Mouse (Mus musculus) forebrain, embryonic 15.5 days (tissue): Measurements from ENCODE around the gene Rhebl1. TPM values are rescaled to one million over a fixed set of nuclear protein-coding genes. Genes with fewer than 3 reads are reported as not detected.
A peak's percentile ranks its signal among the peaks of the same experiment; 100 is the strongest.

Source experiments
- ATAC-seq: fragments of 200-750 bp; cut with Nextera tagmentation; replicated peaks from 2 replicates; pipeline ENCODE4 v1.8.0; 2017; ENCODE audit warnings: mild to moderate bottlenecking, moderate TSS enrichment, moderate library complexity
- H3K27ac ChIP-seq: fragments of 300-500 bp; sonication (generic); replicated peaks from 2 replicates; pipeline ENCODE4 v1.5.1; 2015; ENCODE audit warnings: mild to moderate bottlenecking, inconsistent platforms
- H3K27me3 ChIP-seq: fragments of 300-500 bp; sonication (generic); 2 replicates; pipeline ENCODE4 v1.6.1; 2015; ENCODE audit warnings: inconsistent platforms
- H3K36me3 ChIP-seq: fragments of 300-500 bp; sonication (generic); 2 replicates; pipeline ENCODE4 v1.6.1; 2015; ENCODE audit warnings: mild to moderate bottlenecking, inconsistent platforms
- H3K4me1 ChIP-seq: fragments of 300-500 bp; sonication (generic); 2 replicates; pipeline ENCODE4 v1.6.1; 2015; ENCODE audit warnings: inconsistent platforms
- H3K4me2 ChIP-seq: fragments of 300-500 bp; sonication (generic); replicated peaks from 2 replicates; pipeline ENCODE4 v1.6.1; 2015; ENCODE audit warnings: mild to moderate bottlenecking, inconsistent platforms
- H3K4me3 ChIP-seq: fragments of 300-500 bp; sonication (generic); 2 replicates; pipeline ENCODE4 v1.5.1; 2015; ENCODE audit warnings: mild to moderate bottlenecking, inconsistent platforms
- H3K9ac ChIP-seq: fragments of 300-500 bp; sonication (generic); replicated peaks from 2 replicates; pipeline ENCODE4 v1.6.1; 2015; ENCODE audit warnings: mild to moderate bottlenecking, inconsistent platforms
- H3K9me3 ChIP-seq: fragments of 300-500 bp; sonication (generic); 2 replicates; pipeline ENCODE4 v1.6.1; 2016; ENCODE audit warnings: inconsistent platforms
- WGBS: fragments of 180-500 bp; shearing (Covaris S2); methylation state at CpG from one replicate; pipeline ENCODE4 v1.1.7; 2015; ENCODE audit warnings: mixed read lengths; 5-methylcytosine and 5-hydroxymethylcytosine counted together
- polyA plus RNA-seq: library from polyadenylated mRNA; unstranded; fragments of >200 nt; fragmentation: Nextera tagmentation; extraction: Ambion mirVana; gene quantifications from 2 replicates; pipeline ENCODE4 v1.2.1, GENCODE M21; 2015

The Rhebl1 gene
- polyA plus RNA-seq, 1 experiment from 2014 or later = 42.7 TPM

DNA sequence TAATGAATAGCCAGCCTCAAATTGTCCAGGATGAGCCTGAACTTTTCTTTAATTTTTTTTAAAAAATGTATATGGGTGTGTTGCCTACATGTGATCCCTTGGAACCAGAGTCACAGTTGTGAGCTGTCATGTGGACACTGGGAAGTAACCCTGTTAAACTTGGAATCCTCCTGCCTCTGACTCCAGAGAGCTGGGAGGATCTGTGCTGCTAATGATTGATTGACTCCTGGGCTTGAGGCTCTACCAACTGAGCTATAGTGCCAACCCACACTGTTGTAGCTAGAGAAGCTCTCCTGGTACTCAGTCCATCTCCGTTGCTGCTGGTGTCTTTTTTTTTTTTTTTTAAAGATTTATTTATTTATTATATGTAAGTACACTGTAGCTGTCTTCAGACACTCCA is 10.2 kb downstream of the Rhebl1 start:
- ATAC-seq = no peak
- Histone ChIP-seq H3K9me3 (no peaks in the 10 kb centered on the region), H3K36me3 (no peaks in the 10 kb centered on the region), H3K4me2 (no peak overlapping the region), H3K4me1 (peaks cover 19% of the 10 kb centered on the region), H3K27ac (no peak overlapping the region), H3K9ac (no peak overlapping the region), H3K27me3 (no peaks in the 10 kb centered on the region), H3K4me3 (no peak overlapping the region)
- 84% methylated on average over 1 of the region's 1 CpGs for WGBS

DNA sequence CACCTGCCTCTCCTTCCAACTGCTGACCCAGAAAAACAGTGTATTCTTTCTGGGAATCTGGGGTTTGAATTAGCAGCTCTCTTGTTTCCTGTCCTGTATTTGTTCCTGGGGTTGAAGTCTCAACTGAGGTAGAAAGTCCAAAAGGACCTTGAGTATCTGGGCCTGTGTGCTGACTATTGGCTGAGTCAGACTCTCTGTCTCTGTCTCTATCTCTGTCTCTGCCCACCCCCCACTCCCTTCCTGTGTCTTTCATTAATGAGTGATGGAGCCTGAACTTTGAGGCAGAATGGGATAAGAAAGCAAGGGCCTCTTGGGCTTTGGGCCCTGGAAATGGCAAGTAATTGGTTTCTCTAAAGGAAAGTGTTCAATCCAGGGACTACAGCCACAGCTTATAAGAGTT is 10.7 kb downstream of the Rhebl1 start:
- Histone ChIP-seq H3K27me3 (no peaks in the 10 kb centered on the region), H3K4me3 (no peak overlapping the region)

DNA sequence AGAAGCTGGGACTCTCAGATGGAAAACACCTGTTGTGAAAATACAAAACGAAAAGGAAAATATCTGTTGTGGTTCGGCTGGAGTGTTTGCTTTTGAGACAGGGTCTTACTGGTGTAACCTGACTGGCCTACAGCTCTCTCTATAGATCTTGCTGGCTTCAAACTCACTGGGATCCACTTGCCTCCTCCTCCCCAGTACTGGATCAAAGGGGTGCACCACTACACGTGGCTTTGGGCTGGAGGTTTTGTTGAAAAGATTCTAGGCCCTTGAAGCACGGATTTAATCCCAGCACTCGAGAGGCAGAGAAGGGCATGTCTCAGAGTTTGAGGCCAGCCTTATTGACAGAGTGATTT is 12.7 kb downstream of the Rhebl1 start:
- Histone ChIP-seq H3K36me3 (peaks cover 3% of the 10 kb centered on the region; the same call in 1 of the 2 replicates), H3K4me3 (peak overlapping the region; percentile 73), H3K4me2 (peak overlapping the region; percentile 87), H3K27ac (peak overlapping the region; percentile 29), H3K27me3 (no peaks in the 10 kb centered on the region), H3K9me3 (no peaks in the 10 kb centered on the region), H3K4me1 (peaks cover 25% of the 10 kb centered on the region), H3K9ac (no peak overlapping the region)
- WGBS = 2% methylated on average over 5 of the region's 5 CpGs
- ATAC-seq = peak; percentile 59

More for the DNA sequence above, 10.7 kb downstream of the Rhebl1 start:
- ATAC-seq = no peak
- Histone ChIP-seq H3K27ac (no peak overlapping the region), H3K9ac (no peak overlapping the region), H3K9me3 (no peaks in the 10 kb centered on the region), H3K4me1 (peaks cover 23% of the 10 kb centered on the region), H3K36me3 (no peaks in the 10 kb centered on the region; the same call in 1 of the 2 replicates), H3K4me2 (no peak overlapping the region)

DNA sequence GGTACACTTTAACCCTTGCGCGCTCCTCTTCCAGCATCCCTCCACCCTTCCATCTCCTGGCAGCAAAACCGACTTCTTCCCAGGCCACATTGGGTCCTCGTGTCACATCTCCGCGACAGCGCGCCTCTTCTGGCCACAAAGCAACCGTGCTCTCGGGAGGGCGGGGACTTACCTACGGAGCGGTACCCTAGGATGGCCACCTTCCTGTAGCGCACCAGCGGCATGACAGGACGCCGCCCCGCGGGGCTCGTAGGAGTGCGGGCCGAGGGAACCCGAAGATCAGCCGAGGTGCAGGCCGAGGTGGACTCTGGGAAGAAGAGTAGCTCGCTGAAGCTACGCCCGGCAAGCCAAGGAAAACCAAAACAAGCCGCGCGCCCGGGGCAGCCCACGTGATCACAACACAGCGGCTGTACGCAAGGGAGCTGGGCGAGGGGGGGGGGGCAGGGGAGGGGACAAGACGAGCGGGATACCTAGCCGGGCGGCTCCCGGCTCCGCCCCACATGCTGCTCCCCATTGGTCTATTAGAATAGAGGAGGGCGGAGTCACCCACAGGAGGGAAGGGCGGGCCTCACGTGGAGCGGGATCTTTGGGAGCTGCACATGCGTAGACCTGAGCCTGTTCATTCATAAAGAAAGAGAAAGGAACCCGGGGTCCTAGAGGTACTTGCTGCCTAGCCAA is 13.2 kb downstream of the Rhebl1 start:
- Histone ChIP-seq H3K4me1 (peaks cover 25% of the 10 kb centered on the region), H3K9me3 (no peaks in the 10 kb centered on the region), H3K4me3 (peak overlapping the region; percentile 73), H3K27me3 (no peaks in the 10 kb centered on the region), H3K27ac (peak overlapping the region; percentile 89), H3K4me2 (peak overlapping the region; percentile 87), H3K36me3 (peaks cover 3% of the 10 kb centered on the region; the same call in 1 of the 2 replicates), H3K9ac (peak overlapping the region; percentile 73)
- under 1% methylated on average over 48 of the region's 48 CpGs for WGBS
- ATAC-seq = peak; percentile 98

DNA sequence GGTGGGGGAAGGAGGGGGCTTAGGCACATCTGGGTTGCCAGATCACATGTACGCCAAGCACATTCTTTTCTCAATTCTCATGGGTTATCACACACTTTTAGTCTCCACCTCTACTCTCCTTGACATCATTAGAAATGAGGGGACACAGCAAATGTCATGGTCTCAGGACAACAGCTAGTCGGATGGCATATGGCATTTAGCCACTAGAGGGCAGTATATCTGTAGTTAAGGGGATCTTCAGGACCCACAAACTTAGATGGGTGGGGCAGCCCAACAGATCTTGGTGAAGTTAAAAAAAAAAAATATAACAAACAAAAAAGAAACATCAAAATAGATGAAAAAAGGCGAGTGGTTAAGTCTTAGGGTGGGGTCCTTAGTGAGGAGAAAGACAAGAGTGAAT is 17.0 kb downstream of the Rhebl1 start:
- H3K4me3 ChIP-seq = no peak overlapping the region
- H3K4me2 ChIP-seq = no peak overlapping the region
- no peak overlapping the region for H3K9ac ChIP-seq
- H3K27ac ChIP-seq = no peak overlapping the region
- no peak for ATAC-seq
- WGBS = 21% methylated on average over 3 of the region's 3 CpGs
- H3K4me1 ChIP-seq = peaks cover 31% of the 10 kb centered on the region
- peaks cover 3% of the 10 kb centered on the region; the same call in 1 of the 2 replicates for H3K36me3 ChIP-seq
- H3K27me3 ChIP-seq = no peaks in the 10 kb centered on the region
- H3K9me3 ChIP-seq = no peaks in the 10 kb centered on the region

DNA sequence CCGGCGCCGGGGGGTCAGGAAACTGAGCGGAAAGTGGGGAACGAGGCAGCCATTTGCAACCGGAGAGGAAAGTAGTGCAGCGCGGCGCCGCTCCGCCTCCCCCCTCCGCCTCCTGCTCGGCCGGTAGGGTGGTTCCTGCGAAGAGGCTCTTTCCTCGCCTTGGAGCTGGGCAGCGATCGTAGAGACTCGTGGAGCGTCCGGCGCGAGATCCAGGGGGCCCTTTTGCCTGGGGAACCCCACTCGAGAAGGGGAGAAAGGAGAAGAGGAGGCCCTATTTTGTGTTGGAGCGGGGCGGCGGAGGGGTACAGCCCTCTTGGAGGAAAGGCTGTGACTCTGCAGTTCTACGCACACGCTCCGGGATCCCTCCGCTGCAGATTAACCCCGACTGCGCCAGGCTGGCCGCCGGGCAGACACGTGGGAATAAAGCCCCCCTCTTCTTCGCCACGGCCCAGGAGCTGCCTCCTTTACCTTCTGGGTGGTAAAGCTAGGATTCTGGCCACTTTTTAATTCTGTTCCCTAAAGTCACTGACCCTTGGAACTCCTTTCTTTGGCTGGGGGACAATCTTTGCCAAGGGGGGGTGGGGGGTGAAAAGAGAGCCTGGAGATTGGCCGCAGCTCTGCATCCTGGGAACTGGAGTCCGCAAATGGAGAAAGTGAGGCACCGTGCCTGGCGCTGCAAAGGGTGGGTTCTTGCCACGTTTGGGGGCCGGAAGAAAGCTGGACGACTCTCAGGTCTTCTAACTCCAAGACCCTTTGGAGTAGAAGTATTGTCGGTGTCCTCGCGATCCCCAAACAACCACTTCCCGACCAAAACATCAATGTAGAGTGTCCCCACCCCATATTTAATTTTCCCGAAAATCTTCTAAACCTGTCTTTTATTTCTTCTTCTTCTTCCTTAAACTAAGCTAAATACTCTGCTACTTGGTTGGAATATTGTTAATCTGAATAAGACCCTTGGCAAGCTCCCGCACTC is 22.1 kb downstream of the Rhebl1 start:
- peak overlapping the region; percentile 98 for H3K9ac ChIP-seq
- H3K27ac ChIP-seq = peak overlapping the region; percentile 99
- peak overlapping the region; percentile 85 for H3K4me2 ChIP-seq
- peak; percentile 86 for ATAC-seq
- H3K36me3 ChIP-seq = no peaks in the 10 kb centered on the region
- H3K4me3 ChIP-seq = peak overlapping the region; percentile 91
- no peaks in the 10 kb centered on the region for H3K27me3 ChIP-seq
- H3K9me3 ChIP-seq = no peaks in the 10 kb centered on the region
- peaks cover 36% of the 10 kb centered on the region for H3K4me1 ChIP-seq
- WGBS = under 1% methylated on average over 51 of the region's 51 CpGs

DNA sequence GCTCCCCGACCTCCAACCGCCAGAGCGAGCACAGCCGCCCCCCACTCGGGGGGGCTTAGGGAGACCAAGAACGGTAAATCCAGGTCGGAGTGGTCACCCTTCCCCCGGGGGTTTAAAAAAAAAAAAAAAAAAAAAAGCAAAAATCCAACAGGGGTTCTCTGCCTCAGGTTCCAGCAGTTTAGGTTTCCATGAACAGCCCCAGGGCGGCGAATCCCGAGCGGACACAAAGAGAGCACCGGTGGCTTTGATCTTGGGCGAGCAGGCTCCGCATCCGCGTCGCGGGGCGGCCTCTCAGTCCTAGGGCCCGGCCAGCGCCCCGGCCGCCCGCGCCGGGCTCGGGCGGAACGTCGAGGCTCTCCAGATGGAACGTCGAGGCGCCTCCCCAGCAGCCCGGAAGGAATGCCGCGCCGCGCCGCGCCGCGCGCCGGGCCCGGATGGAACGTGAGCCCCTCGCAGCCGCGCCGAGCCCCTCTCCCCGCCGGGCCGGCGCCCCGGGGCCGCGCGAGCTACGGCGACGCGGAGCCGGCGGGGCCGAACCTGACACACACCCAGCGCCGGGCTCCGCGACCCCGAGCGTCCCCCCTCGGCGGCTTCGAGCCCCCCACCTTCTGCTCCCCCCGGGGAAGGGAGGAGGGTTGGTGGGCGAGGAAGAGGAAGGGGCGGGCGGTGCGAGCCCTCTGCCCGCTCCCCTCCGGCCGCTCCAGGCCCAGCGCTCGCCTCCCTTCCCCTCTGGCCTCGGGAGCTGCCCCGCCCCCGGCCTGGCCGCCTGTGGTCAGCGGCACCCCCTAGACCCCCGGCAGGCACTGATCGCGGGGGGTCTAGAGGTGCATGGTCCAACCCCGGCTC is 23.0 kb downstream of the Rhebl1 start, which contains the start of gene Kmt2d:
TSS of gene Kmt2d (minus strand) at position 135 of the 846 bp plus-strand sequence.
- H3K36me3 ChIP-seq = peaks cover 3% of the 10 kb centered on the region
- WGBS = under 1% methylated on average over 65 of the region's 94 CpGs

DNA sequence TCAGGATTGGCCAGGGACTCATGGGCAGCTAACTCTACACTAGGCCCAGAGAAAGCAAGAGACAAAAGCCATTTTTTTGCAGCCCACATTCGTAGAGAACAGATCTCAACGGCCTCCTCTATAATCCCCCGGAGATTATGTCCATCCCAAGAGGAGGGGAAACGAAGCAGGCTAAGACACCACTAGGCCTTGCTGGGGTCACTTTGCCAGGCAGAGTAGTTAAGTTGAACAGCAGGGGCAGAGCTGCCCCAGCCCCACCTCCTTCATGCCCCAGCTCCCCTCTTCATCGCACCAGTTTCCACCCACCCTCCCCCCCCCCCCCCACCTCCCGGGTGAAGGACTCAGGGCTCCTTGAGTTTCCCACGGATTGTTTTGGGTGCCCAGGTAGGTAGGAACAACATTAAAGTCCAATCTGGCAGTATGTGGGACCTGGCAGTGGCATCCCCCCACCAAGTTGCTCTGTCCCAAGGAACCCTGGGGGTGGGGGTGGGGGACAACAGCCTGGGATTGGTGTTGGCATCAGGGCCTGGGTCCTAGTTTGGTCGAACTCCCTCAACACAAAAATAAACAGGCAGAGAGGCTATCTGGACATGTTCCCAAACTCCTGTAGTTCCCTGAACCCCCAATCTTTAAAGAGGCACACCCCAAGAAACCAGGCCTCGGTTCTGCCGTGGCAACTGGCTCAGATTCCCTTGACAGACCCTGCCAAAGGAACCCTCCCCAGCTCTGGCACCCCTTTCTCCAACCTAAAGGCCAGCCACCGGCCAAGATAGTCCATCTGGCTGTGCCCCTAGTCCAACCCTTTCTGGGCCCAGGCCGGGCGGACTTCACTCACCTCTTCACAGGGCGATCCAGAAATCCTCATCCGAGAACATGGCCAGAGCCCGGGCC is 23.9 kb downstream of the Rhebl1 start:
- peak overlapping the region; percentile 85 for H3K4me2 ChIP-seq
- peak overlapping the region; percentile 91 for H3K4me3 ChIP-seq
- H3K4me1 ChIP-seq = peaks cover 42% of the 10 kb centered on the region
- H3K9ac ChIP-seq = peak overlapping the region; percentile 98
- peak overlapping the region; percentile 99 for H3K27ac ChIP-seq
- H3K27me3 ChIP-seq = no peaks in the 10 kb centered on the region
- 1% methylated on average over 16 of the region's 16 CpGs for WGBS
- ATAC-seq = no peak
- H3K36me3 ChIP-seq = peaks cover 11% of the 10 kb centered on the region
- H3K9me3 ChIP-seq = no peaks in the 10 kb centered on the region

More for the DNA sequence above, 23.0 kb downstream of the Rhebl1 start, which contains the start of gene Kmt2d:
- Histone ChIP-seq H3K4me1 (peaks cover 42% of the 10 kb centered on the region), H3K9ac (peak within 1 kb of the TSS; percentile 98), H3K27me3 (no peaks in the 10 kb centered on the region), H3K27ac (peak within 1 kb of the TSS; percentile 99), H3K9me3 (no peaks in the 10 kb centered on the region), H3K4me3 (peak within 1 kb of the TSS; percentile 91), H3K4me2 (peak within 1 kb of the TSS; percentile 85)
- ATAC-seq = peak; percentile 55

DNA sequence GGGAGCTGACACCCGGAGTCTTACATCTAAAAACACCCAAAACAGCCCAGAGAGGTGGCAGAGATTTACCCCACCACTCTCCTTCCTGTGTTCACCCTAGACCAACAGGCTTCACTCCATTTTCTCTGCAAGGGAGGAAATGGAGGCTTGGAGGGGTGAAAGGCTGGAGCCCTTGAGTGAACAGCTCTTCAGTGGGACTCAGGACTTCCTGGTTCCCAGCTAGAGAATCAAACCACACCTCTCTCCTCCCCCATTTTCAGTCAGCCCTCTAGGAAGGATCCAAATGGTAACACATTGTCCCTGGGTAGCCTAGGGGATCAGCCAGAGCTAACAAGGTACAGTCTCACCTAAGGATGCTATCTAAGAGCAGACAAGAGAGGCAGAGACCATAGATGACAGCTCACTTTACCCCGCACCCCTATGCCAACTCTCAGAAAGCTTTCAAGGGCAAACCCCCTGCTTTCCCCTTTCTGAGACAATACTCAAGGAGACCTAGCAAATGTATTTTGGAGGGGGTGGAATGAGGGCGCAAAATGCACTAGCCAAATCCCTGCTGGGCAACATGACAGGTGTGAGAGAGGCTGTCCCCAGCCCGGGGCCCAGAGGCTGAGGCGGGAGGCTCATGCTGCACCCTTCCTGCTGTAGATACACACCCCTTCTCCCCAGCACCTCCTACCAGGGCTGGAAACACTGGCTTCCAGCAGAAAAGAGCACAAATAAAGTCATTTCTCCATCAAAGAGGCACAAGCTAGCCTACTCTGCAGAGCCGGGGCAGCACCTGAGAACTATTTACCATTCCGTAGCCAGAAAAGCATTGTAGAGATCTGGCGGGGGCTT is 24.8 kb downstream of the Rhebl1 start:
- 13% methylated on average over 8 of the region's 8 CpGs for WGBS
- H3K9me3 ChIP-seq = no peaks in the 10 kb centered on the region

DNA sequence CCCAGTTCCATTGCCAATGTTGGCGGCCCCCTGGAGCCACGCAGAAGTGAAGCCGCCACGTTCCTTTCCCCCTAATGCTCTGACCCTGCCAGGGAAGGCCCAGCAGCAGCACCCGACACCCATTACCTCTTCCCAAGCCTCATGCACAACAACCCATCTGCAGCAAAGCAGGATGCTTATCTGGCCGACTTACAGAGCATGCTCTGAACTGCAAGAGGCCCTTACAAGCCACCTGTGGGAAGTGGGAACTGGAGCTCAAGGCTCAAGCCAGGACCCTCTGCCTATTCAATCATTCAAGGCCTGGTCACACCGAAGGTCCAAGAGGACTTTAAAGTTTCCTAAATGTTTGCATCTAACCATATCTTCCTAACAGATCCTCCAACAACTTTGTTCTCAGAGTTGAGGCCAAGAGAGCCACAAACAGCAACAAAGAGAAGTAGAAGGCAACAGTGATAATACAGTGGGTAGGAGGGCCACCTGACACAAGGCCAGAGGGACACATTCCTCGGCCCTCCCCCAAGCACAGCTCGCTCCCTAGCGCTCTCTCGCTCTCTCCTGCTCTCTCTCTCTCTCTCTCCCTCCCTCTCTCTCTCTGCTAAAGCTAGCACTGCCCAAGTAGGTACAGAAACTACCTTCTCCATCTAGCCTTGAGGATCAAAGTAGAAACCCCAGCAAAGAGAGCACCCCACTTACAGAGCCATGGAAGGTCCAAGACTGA is 25.8 kb downstream of the Rhebl1 start:
- peaks cover 42% of the 10 kb centered on the region for H3K4me1 ChIP-seq
- no peak overlapping the region for H3K27ac ChIP-seq
- H3K9ac ChIP-seq = peak overlapping the region; percentile 98
- H3K27me3 ChIP-seq = no peaks in the 10 kb centered on the region
- H3K36me3 ChIP-seq = peaks cover 30% of the 10 kb centered on the region
- peak overlapping the region; percentile 85 for H3K4me2 ChIP-seq
- ATAC-seq = no peak
- WGBS = 34% methylated on average over 11 of the region's 11 CpGs
- H3K9me3 ChIP-seq = no peaks in the 10 kb centered on the region
- H3K4me3 ChIP-seq = peak overlapping the region; percentile 91

More for the DNA sequence above, 24.8 kb downstream of the Rhebl1 start:
- Histone ChIP-seq H3K36me3 (peaks cover 20% of the 10 kb centered on the region), H3K9ac (peak overlapping the region; percentile 98), H3K27ac (peak overlapping the region; percentile 28; the same call in 1 of the 2 replicates), H3K27me3 (no peaks in the 10 kb centered on the region), H3K4me1 (peaks cover 42% of the 10 kb centered on the region), H3K4me3 (peak overlapping the region; percentile 91), H3K4me2 (peak overlapping the region; percentile 85)
- ATAC-seq = no peak
